Mouse (Mus musculus) midbrain, embryonic 15.5 days (tissue): ENCODE measurements at regions not wholly inside any gene's neighbourhood (a gene's known extent, or its start where the extent isn't known, plus 50 kb on each side); places are given as distances from the start of the nearest gene placed in this dataset.
A peak's percentile ranks its signal among the peaks of the same experiment; 100 is the strongest.

Source experiments
- ATAC-seq: fragments of 200-750 bp; cut with Nextera tagmentation; replicated peaks from 2 replicates; pipeline ENCODE4 v1.8.0; 2017; ENCODE audit warnings: moderate TSS enrichment
- H3K27ac ChIP-seq: fragments of 300-500 bp; sonication (generic); 2 replicates; pipeline ENCODE4 v1.5.1; 2015; ENCODE audit warnings: mild to moderate bottlenecking, inconsistent platforms
- H3K27me3 ChIP-seq: fragments of 300-500 bp; sonication (generic); replicated peaks from 2 replicates; pipeline ENCODE4 v1.6.1; 2015; ENCODE audit warnings: inconsistent platforms
- H3K36me3 ChIP-seq: fragments of 300-500 bp; sonication (generic); replicated peaks from 2 replicates; pipeline ENCODE4 v1.6.1; 2015; ENCODE audit warnings: inconsistent platforms
- H3K4me1 ChIP-seq: fragments of 300-500 bp; sonication (generic); 2 replicates; pipeline ENCODE4 v1.6.1; 2015; ENCODE audit warnings: inconsistent platforms
- H3K4me2 ChIP-seq: fragments of 300-500 bp; sonication (generic); 2 replicates; pipeline ENCODE4 v1.6.1; 2015; ENCODE audit warnings: inconsistent platforms, mild to moderate bottlenecking, moderate library complexity
- H3K4me3 ChIP-seq: fragments of 300-500 bp; sonication (generic); 2 replicates; pipeline ENCODE4 v1.5.1; 2015; ENCODE audit warnings: mild to moderate bottlenecking, inconsistent platforms
- H3K9ac ChIP-seq: fragments of 300-500 bp; sonication (generic); 2 replicates; pipeline ENCODE4 v1.6.1; 2015; ENCODE audit warnings: mild to moderate bottlenecking, inconsistent platforms
- H3K9me3 ChIP-seq: fragments of 300-500 bp; sonication (generic); 2 replicates; pipeline ENCODE4 v1.6.1; 2016; ENCODE audit warnings: inconsistent platforms
- WGBS: fragments of 180-500 bp; shearing (Covaris S2); methylation state at CpG from one replicate; pipeline ENCODE4 v1.1.7; 2015; ENCODE audit warnings: mixed read lengths; 5-methylcytosine and 5-hydroxymethylcytosine counted together

DNA sequence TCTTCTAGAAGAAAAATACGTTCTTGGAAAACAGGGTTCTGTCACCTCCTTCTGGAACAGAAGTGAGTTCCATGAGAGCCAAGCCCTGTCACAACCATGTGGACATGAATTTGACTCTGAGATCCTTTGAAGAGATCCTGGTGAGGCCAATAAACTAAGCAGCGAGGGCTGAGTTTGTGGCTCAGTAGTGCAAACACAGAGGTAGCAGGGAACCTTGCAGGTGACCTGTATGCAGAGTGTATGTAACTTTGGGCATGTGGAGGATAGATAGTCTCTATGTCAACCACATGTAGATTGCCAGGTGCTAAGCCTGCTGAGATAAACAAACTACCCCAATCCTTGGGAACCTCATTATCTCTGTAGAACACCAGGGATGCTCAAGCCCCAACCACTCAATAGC is 232.4 kb upstream of the Irx1 start:
- 91% methylated on average over 2 of the region's 2 CpGs for WGBS
- Histone ChIP-seq H3K9me3 (no peaks in the 10 kb centered on the region), H3K4me3 (no peak overlapping the region), H3K4me2 (no peak overlapping the region), H3K36me3 (no peaks in the 10 kb centered on the region), H3K4me1 (no peaks in the 10 kb centered on the region), H3K27me3 (no peaks in the 10 kb centered on the region), H3K27ac (no peak overlapping the region), H3K9ac (no peak overlapping the region)
- no peak for ATAC-seq

DNA sequence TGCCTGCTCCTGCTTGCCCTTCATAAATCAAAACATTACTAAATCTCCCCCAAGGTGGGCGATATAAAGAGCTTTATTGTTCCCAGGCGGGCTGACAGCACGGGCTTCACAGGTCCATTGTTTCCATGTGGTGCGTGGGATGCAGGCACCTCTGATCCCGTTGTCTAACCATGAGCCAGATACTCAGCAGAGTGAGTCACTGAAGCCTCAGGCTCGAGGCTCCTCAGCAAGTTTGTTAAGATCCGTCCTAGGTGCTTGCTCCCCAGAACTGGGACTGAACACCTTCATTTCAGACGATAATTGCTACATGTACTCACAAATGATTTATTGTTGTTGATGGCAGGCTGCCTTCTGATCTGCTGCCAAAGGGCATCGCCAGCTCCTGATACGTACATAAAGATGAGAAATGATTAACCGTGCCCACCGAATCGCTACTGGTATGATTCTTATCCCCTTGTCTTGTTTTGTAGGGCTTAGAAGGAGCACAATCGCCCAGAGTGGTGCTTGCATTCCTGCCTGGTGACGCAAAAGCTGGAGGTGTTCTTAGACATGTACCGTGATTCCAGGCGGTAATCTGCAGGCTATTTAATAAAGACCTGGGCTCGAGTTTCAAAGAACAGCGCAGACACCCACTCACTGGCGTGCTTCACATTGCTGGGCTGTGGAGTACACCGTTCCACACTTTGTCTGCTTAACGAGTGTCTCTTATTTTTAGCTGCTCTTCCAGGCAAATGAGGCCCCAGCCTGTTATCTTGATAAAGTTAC is 235.0 kb upstream of the Irx1 start:
- Histone ChIP-seq H3K36me3 (no peaks in the 10 kb centered on the region), H3K27me3 (no peaks in the 10 kb centered on the region), H3K9ac (no peak overlapping the region), H3K4me2 (no peak overlapping the region), H3K4me1 (no peaks in the 10 kb centered on the region), H3K4me3 (no peak overlapping the region), H3K9me3 (no peaks in the 10 kb centered on the region), H3K27ac (no peak overlapping the region)
- ATAC-seq = no peak
- WGBS = 53% methylated on average over 22 of the region's 22 CpGs

DNA sequence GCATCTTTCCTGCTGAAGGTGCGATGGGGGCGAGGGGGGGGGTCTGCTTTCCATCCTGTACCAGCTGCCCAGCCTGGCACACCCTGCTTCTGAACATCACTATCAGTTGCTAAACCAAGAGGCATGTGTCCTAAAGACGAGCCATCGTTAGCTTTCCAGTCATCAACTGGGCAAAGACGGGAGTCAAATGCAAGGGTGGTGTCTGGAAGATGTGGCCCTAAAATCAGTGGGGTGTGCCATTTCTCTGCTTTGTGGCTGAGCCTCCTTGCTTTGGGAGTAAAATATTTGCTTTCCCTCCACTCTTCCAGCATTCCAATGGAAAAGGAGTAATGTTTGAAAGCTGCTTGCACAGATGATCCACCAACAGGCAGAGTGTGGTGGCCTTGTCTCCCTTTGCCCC is 246.0 kb upstream of the Irx1 start:
- no peak overlapping the region for H3K9ac ChIP-seq
- no peaks in the 10 kb centered on the region for H3K27me3 ChIP-seq
- H3K4me2 ChIP-seq = no peak overlapping the region
- H3K4me1 ChIP-seq = no peaks in the 10 kb centered on the region
- H3K36me3 ChIP-seq = no peaks in the 10 kb centered on the region
- no peaks in the 10 kb centered on the region for H3K9me3 ChIP-seq
- ATAC-seq = no peak
- 98% methylated on average over 5 of the region's 5 CpGs for WGBS
- no peak overlapping the region for H3K4me3 ChIP-seq
- H3K27ac ChIP-seq = no peak overlapping the region

DNA sequence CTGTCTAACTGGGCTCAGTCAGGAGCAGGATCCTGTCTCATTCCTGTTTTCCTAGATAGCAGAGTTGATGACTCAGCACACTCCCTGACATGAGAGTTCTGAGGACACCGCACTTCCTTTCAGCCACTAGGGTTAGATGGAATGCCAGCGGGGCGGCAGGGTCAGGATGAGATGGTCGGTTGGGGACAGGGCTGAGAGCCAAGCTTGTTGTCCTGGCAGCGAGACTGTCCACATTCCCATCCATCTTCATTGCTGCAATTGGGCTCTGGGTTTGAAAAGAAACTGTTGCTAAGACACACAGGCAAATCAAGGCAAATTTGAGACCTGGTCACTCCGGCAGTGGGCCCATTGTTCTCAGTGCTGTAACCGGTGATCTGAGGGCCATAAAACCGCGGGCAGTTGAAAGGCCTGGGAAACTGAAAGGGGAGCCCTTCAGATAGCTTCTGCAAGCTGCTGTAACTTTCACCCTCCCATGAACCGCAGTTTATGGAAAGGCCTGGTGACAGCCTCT is 246.5 kb upstream of the Irx1 start:
- no peak overlapping the region for H3K27ac ChIP-seq
- no peak overlapping the region for H3K4me3 ChIP-seq
- H3K4me1 ChIP-seq = no peaks in the 10 kb centered on the region
- 18% methylated on average over 10 of the region's 10 CpGs for WGBS
- no peaks in the 10 kb centered on the region for H3K27me3 ChIP-seq
- no peak overlapping the region for H3K9ac ChIP-seq
- H3K9me3 ChIP-seq = no peaks in the 10 kb centered on the region
- H3K4me2 ChIP-seq = no peak overlapping the region
- no peak for ATAC-seq
- H3K36me3 ChIP-seq = no peaks in the 10 kb centered on the region

DNA sequence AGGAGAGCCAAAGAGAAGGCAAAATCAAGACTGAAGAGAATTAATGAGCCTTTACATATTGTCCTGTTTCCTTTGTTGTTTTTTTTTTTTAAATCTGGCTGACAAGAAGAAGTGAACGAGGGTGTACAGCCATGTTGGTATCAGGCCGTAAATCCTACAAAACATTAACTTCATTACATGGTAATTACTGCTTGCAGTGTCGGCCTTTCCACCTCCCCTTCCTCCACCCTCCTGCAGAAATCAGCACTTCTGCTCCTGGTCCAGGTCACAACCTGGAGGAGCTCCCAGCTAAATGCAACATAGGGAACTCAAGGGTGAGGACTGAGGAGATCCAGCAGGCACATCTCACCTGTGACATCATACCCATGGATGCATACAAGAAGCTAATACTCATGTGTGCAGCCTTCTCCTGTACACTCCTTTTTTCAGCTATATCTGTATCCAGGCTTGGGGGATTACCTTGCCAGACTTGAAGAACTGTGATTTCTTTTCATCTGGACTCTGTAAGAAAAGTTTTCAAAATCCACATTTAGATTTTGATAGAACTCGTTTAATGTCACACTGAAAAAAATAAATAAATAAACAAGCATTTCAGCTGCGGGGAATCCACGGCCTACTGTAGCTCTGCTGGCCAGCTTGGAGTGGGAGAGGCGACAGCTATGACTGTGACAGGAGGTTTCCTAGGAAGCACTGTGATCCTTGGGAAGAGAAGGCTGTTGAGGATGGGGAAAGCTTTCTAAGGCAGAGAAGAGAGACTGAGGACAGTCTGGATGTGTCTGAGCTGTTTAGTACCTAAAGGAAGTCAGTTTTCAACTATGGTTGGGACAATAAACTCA is 247.2 kb upstream of the Irx1 start:
- no peaks in the 10 kb centered on the region for H3K27me3 ChIP-seq
- no peaks in the 10 kb centered on the region for H3K9me3 ChIP-seq
- no peak overlapping the region for H3K27ac ChIP-seq
- no peak overlapping the region for H3K4me2 ChIP-seq
- no peak overlapping the region for H3K9ac ChIP-seq
- WGBS = 61% methylated on average over 7 of the region's 7 CpGs
- no peaks in the 10 kb centered on the region for H3K4me1 ChIP-seq
- no peak overlapping the region for H3K4me3 ChIP-seq
- no peak for ATAC-seq
- H3K36me3 ChIP-seq = no peaks in the 10 kb centered on the region

DNA sequence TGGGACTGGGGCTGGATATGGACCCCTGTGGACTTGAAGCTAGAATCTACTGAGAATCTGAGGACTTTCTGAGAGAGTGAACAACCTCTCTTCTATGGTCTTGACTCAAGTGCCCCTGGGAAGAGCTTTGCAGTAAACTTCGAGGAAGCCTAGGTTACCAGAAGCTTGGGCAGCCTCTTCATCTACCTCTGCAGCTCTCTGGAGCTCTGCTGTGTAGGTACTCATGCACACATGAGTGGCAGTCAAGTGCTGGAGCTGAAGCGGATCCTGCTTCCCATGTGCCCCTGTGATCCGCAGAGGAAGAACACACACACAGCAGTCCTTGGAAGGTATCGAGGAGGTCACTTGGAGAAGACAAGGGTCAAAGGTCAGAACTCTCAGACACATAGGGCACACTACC is 248.2 kb upstream of the Irx1 start:
- H3K36me3 ChIP-seq = no peaks in the 10 kb centered on the region
- H3K9me3 ChIP-seq = no peaks in the 10 kb centered on the region
- no peak overlapping the region for H3K4me2 ChIP-seq
- H3K27me3 ChIP-seq = no peaks in the 10 kb centered on the region
- no peaks in the 10 kb centered on the region for H3K4me1 ChIP-seq
- H3K27ac ChIP-seq = no peak overlapping the region
- 81% methylated on average over 4 of the region's 4 CpGs for WGBS
- H3K4me3 ChIP-seq = no peak overlapping the region
- no peak for ATAC-seq
- H3K9ac ChIP-seq = no peak overlapping the region

DNA sequence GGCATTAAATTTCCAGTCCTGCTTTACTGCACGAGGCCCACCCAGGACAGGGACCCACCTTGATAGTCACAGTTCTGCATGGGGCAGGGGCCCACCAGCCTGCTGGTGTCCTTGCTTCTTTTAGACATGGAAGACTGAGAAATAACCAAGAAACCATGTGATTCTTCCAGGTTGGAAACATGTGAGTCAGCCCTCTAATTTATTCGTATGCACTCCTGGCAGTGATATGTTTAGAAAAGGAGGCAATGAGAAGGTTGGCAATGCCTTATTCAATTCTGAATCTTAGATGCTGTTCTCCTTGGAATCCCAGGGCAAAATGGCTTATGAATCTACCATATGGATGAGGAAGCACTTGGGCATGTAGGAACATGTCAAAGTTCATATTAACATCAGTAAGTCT is 249.2 kb upstream of the Irx1 start:
- Histone ChIP-seq H3K9ac (no peak overlapping the region), H3K36me3 (no peaks in the 10 kb centered on the region), H3K4me3 (no peak overlapping the region), H3K27me3 (no peaks in the 10 kb centered on the region), H3K27ac (no peak overlapping the region), H3K4me2 (no peak overlapping the region), H3K4me1 (no peaks in the 10 kb centered on the region), H3K9me3 (no peaks in the 10 kb centered on the region)
- WGBS = 82% methylated on average over 2 of the region's 2 CpGs
- no peak for ATAC-seq

DNA sequence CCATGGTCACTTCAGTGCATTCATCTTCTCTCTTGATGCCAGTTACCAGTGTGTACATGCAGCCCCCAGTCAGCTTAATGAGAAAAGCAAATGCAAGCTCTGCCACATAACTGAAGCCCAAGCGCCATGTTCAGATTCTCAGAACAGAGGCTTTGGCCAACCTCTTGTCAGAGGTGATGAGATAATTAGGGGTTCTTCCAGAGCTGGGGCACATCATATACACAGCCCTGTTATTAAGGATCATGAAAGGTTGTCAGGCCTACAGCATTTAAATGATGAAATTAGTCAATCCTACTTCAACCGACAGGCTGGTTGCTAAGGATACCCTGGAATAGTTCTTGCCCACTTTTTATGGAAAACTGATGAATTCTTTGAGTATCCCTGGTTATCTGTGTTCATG is 255.8 kb upstream of the Irx1 start:
- Histone ChIP-seq H3K27me3 (no peaks in the 10 kb centered on the region), H3K4me1 (no peaks in the 10 kb centered on the region), H3K9ac (no peak overlapping the region), H3K9me3 (no peaks in the 10 kb centered on the region), H3K27ac (no peak overlapping the region), H3K4me3 (no peak overlapping the region), H3K36me3 (no peaks in the 10 kb centered on the region), H3K4me2 (no peak overlapping the region)
- 85% methylated on average over 2 of the region's 2 CpGs for WGBS
- no peak for ATAC-seq

DNA sequence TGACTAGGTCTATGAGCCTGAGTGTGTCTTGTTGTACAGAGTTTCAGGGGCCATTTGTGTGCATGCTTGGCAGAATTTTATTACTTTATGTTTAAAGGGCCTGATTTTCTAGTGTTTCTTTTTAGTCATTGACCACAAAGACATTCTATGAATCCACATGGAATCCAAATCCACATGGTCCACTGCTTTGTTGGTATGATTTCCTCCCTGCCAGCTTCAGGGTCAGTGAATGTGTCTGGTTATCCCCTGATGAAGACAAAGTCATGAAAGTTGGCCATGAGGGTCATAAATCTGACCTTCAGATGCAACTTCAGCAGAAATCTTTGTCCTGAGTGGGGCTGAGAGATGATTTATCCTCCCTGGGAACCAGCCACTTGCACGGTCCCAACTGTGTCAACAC is 263.6 kb upstream of the Irx1 start:
- H3K4me1 ChIP-seq = no peaks in the 10 kb centered on the region
- no peak overlapping the region for H3K9ac ChIP-seq
- no peak overlapping the region for H3K27ac ChIP-seq
- H3K27me3 ChIP-seq = no peaks in the 10 kb centered on the region
- ATAC-seq = no peak
- H3K4me3 ChIP-seq = no peak overlapping the region
- H3K36me3 ChIP-seq = no peaks in the 10 kb centered on the region
- no peaks in the 10 kb centered on the region for H3K9me3 ChIP-seq
- 85% methylated on average over 1 of the region's 1 CpGs for WGBS
- no peak overlapping the region for H3K4me2 ChIP-seq

DNA sequence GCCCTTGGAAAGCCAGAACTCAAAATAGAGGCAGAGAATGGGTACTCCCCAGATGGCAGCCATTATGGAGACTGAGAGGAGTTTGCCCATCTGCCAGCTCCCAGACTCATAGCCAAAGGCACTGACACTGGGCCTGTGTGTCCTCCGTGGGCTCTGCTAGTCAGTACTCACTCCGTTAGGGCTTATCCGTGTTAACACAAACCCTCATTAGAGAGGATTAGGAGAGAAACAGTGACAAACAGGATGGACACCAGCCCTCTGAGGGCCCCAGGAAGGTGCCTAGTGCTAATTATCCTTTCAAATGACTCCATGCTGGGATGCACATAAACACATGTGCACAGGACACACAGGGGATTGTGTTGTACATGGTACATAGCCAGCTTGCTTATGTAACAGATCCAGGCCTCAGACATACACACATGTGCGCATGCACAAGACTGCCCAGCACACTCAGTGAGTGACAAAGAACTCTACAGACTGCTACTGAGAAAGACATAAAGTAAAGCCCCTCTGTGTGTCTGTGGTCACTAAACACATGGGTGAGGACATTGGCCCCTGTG is 267.6 kb upstream of the Irx1 start:
- 42% methylated on average over 4 of the region's 4 CpGs for WGBS
- no peaks in the 10 kb centered on the region for H3K36me3 ChIP-seq
- H3K9ac ChIP-seq = no peak overlapping the region
- H3K4me1 ChIP-seq = peaks cover 4% of the 10 kb centered on the region; the same call in 1 of the 2 replicates
- ATAC-seq = 0 out of 2 replicates have a peak, but pooled peaks have one; percentile 39
- H3K4me2 ChIP-seq = no peak overlapping the region
- no peaks in the 10 kb centered on the region for H3K9me3 ChIP-seq
- no peak overlapping the region for H3K27ac ChIP-seq
- no peak overlapping the region for H3K4me3 ChIP-seq
- H3K27me3 ChIP-seq = no peaks in the 10 kb centered on the region

DNA sequence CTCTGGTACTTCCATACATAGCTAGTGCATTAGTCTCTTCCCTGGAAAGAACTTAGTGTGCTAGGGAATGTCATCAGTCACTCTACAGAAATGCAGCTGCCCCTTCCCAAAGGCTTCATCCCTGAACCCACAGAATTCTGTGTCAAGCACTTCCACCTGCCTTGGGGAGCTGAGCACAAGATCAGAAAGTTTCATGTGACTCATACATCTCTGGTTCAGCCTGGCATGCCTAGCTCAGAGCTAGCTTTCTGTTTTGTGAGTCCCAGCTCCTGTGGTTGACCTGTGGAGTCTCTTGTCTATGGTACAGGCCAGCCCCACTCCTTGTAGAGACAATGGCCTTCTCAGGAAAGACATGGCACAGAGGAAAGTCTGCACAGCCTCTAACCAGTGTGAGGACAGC is 268.6 kb upstream of the Irx1 start:
- H3K4me1 ChIP-seq = peaks cover 4% of the 10 kb centered on the region; the same call in 1 of the 2 replicates
- ATAC-seq = no peak
- no peaks in the 10 kb centered on the region for H3K27me3 ChIP-seq
- no peaks in the 10 kb centered on the region for H3K9me3 ChIP-seq
- H3K9ac ChIP-seq = no peak overlapping the region
- H3K4me2 ChIP-seq = no peak overlapping the region
- no peak overlapping the region for H3K27ac ChIP-seq
- no peaks in the 10 kb centered on the region for H3K36me3 ChIP-seq
- no peak overlapping the region for H3K4me3 ChIP-seq

DNA sequence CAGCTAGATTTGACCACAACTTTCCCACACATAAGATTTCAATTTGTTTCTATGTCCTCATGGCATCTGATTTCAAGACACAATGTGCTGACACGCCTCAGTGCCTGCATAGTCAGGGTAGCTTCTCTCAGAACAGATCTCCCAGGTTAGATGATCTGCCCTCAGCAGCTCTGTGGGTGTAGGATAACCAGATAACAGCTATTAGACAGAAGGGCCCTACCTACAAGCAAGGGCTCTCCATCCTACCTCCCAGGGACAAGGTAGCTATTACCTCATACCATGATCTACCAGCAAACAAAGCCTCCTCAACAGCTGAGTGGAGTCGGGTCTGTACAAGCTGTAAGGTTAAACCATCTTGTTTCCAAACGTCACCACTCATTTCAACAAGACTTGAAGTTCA is 278.4 kb upstream of the Irx1 start:
- no peak overlapping the region for H3K4me3 ChIP-seq
- no peak overlapping the region for H3K4me2 ChIP-seq
- H3K27me3 ChIP-seq = no peaks in the 10 kb centered on the region
- no peaks in the 10 kb centered on the region for H3K9me3 ChIP-seq
- no peak for ATAC-seq
- H3K9ac ChIP-seq = no peak overlapping the region
- H3K36me3 ChIP-seq = no peaks in the 10 kb centered on the region
- H3K4me1 ChIP-seq = no peaks in the 10 kb centered on the region
- WGBS = 76% methylated on average over 3 of the region's 3 CpGs
- H3K27ac ChIP-seq = no peak overlapping the region
